8 mouse cellular contexts compared by ENCODE assay signal in genomic region chr9:64769066-64769695, GRCm38 (mm10). TPM values are rescaled to one million over a fixed set of nuclear protein-coding genes. Genes with fewer than 3 reads are reported as not detected.
DNase-seq lines count a peak whose midpoint lies in the region; ATAC-seq lines count a peak whose summit lies in the region.

No protein-coding gene starts in this region.

- no peak overlapping the region for H3K9ac ChIP-seq in forebrain, embryonic 14.5 days (ENCODE audit: low read length)
- no peak overlapping the region; the same call in 1 of the 2 replicates for H3K9ac ChIP-seq in forebrain, embryonic 15.5 days (replicated peaks)
- H3K9ac ChIP-seq in liver, embryonic 11.5 days (ENCODE audit: low read depth, low read length), result no peak overlapping the region
- no peak overlapping the region for H3K9ac ChIP-seq in embryonic facial prominence, embryonic 13.5 days

- no peak overlapping the region for H3K4me3 ChIP-seq in forebrain, embryonic 14.5 days (ENCODE audit: low read depth, low read length)
- no peak overlapping the region for H3K4me3 ChIP-seq in forebrain, embryonic 15.5 days
- no peak overlapping the region for H3K4me3 ChIP-seq in liver, embryonic 11.5 days (ENCODE audit: low read depth, low read length)
- H3K4me3 ChIP-seq in embryonic facial prominence, embryonic 13.5 days, result no peak overlapping the region

- no peak overlapping the region for H3K4me2 ChIP-seq in forebrain, embryonic 14.5 days (ENCODE audit: low read length)
- H3K4me2 ChIP-seq in forebrain, embryonic 15.5 days (replicated peaks), result no peak overlapping the region
- no peak overlapping the region for H3K4me2 ChIP-seq in liver, embryonic 11.5 days
- H3K4me2 ChIP-seq in embryonic facial prominence, embryonic 13.5 days, result peak overlapping the region; percentile 26

- H3K27me3 ChIP-seq in forebrain, embryonic 14.5 days (replicated peaks; ENCODE audit: control insufficient read depth, insufficient read depth, low read length), result no peaks in the 10 kb centered on the region
- no peaks in the 10 kb centered on the region for H3K27me3 ChIP-seq in forebrain, embryonic 15.5 days
- no peaks in the 10 kb centered on the region for H3K27me3 ChIP-seq in liver, embryonic 11.5 days (replicated peaks; ENCODE audit: control insufficient read depth, insufficient read depth, low read length)
- H3K27me3 ChIP-seq in embryonic facial prominence, embryonic 13.5 days, result no peaks in the 10 kb centered on the region

- H3K9me3 ChIP-seq in forebrain, embryonic 14.5 days (replicated peaks; ENCODE audit: control insufficient read depth, low read length), result no peaks in the 10 kb centered on the region
- no peaks in the 10 kb centered on the region for H3K9me3 ChIP-seq in forebrain, embryonic 15.5 days
- no peaks in the 10 kb centered on the region for H3K9me3 ChIP-seq in liver, embryonic 11.5 days (ENCODE audit: control insufficient read depth, low read length)
- no peaks in the 10 kb centered on the region for H3K9me3 ChIP-seq in embryonic facial prominence, embryonic 13.5 days

- H3K36me3 ChIP-seq in forebrain, embryonic 14.5 days (ENCODE audit: control insufficient read depth, insufficient read depth, low read length), result no peaks in the 10 kb centered on the region
- no peaks in the 10 kb centered on the region for H3K36me3 ChIP-seq in forebrain, embryonic 15.5 days
- H3K36me3 ChIP-seq in liver, embryonic 11.5 days (ENCODE audit: control insufficient read depth, insufficient read depth, low read length), result no peaks in the 10 kb centered on the region
- H3K36me3 ChIP-seq in embryonic facial prominence, embryonic 13.5 days, result no peaks in the 10 kb centered on the region

- peak; percentile 75 for DNase-seq in forebrain, embryonic 14.5 days (ENCODE audit: low spot score)
- DNase-seq in liver (peak; percentile 57), ZHBTc4 (ENCODE audit: low read depth, low spot score) (peak; percentile 69)
- no peak for DNase-seq in liver, embryonic 11.5 days (ENCODE audit: low spot score)
- peak; percentile 66 for DNase-seq in lung, postnatal 36 days
- no peak for DNase-seq in urinary bladder, adult 18-20 months (ENCODE audit: low spot score in 2 of 2)

- no peaks in the 10 kb centered on the region for H3K4me1 ChIP-seq in forebrain, embryonic 14.5 days (ENCODE audit: control insufficient read depth, insufficient read depth, low read length)
- peaks cover under 1% of the 10 kb centered on the region; the same call in 1 of the 2 replicates for H3K4me1 ChIP-seq in forebrain, embryonic 15.5 days
- no peaks in the 10 kb centered on the region for H3K4me1 ChIP-seq in liver, embryonic 11.5 days (replicated peaks; ENCODE audit: control insufficient read depth, insufficient read depth, low read length)
- H3K4me1 ChIP-seq in embryonic facial prominence, embryonic 13.5 days, result peaks cover 4% of the 10 kb centered on the region

- ATAC-seq in forebrain, embryonic 14.5 days, result no peak
- ATAC-seq in forebrain, embryonic 15.5 days (replicated peaks), result no peak
- no peak for ATAC-seq in liver, embryonic 11.5 days (replicated peaks; ENCODE audit: low FRiP score)
- no peak for ATAC-seq in embryonic facial prominence, embryonic 13.5 days (ENCODE audit: insufficient number of reproducible peaks, insufficient read depth, low FRiP score, low TSS enrichment, low read depth)

- 44% methylated on average over 9 of the region's 9 CpGs for WGBS in forebrain, embryonic 14.5 days
- WGBS in forebrain, embryonic 15.5 days, result 41% methylated on average over 9 of the region's 9 CpGs
- WGBS in liver, embryonic 11.5 days, result 58% methylated on average over 9 of the region's 9 CpGs
- WGBS in embryonic facial prominence, embryonic 13.5 days, result 23% methylated on average over 9 of the region's 9 CpGs

- no peak overlapping the region for H3K27ac ChIP-seq in forebrain, embryonic 14.5 days (ENCODE audit: low read depth, low read length)
- no peak overlapping the region; the same call in 1 of the 2 replicates for H3K27ac ChIP-seq in forebrain, embryonic 15.5 days (replicated peaks)
- no peak overlapping the region for H3K27ac ChIP-seq in liver, embryonic 11.5 days (ENCODE audit: low read depth, low read length)
- peak overlapping the region; percentile 48 for H3K27ac ChIP-seq in embryonic facial prominence, embryonic 13.5 days

RNA-seq across cellular contexts. Expression of gene Rab11a, which starts 31.6 kb away (rescaled TPM):
- 410 and 427 TPM in 2 replicates for polyA plus RNA-seq in forebrain, embryonic 14.5 days (2014; fragmentation: Nextera tagmentation; extraction: Ambion mirVana)
- 349 and 383 TPM in 2 replicates for polyA plus RNA-seq in forebrain, embryonic 15.5 days (2015; fragmentation: Nextera tagmentation; extraction: Ambion mirVana)
- polyA plus RNA-seq in liver, embryonic 11.5 days (2014; fragmentation: Nextera tagmentation; extraction: Ambion mirVana), result 341 TPM in 2 replicates
- 293 and 330 TPM in 2 replicates for polyA plus RNA-seq in embryonic facial prominence, embryonic 13.5 days (2015; fragmentation: Nextera tagmentation; extraction: Ambion mirVana)

RNA-seq across cellular contexts. Expression of gene Dennd4a, which starts 42.0 kb away (rescaled TPM):
- 7.5 and 8.1 TPM in 2 replicates for polyA plus RNA-seq in forebrain, embryonic 14.5 days (2014; fragmentation: Nextera tagmentation; extraction: Ambion mirVana)
- polyA plus RNA-seq in forebrain, embryonic 15.5 days (2015; fragmentation: Nextera tagmentation; extraction: Ambion mirVana), result 9.4 and 9.6 TPM in 2 replicates
- polyA plus RNA-seq in liver, embryonic 11.5 days (2014; fragmentation: Nextera tagmentation; extraction: Ambion mirVana), result 19.1 and 22.6 TPM in 2 replicates
- 10.8 and 12.3 TPM in 2 replicates for polyA plus RNA-seq in embryonic facial prominence, embryonic 13.5 days (2015; fragmentation: Nextera tagmentation; extraction: Ambion mirVana)

Comparison
In these comparisons a context has a peak if more than half of its experiments do, and no peak if none do; other contexts are left out.
1. DNase-seq: peak in forebrain, embryonic 14.5 days (single experiment), liver (single experiment), ZHBTc4 (single experiment) and lung, postnatal 36 days (single experiment); none in liver, embryonic 11.5 days (single experiment) and urinary bladder, adult 18-20 months (0 of 2).